Mouse (Mus musculus): Measurements from ENCODE around the gene P2ry12.

DNA sequence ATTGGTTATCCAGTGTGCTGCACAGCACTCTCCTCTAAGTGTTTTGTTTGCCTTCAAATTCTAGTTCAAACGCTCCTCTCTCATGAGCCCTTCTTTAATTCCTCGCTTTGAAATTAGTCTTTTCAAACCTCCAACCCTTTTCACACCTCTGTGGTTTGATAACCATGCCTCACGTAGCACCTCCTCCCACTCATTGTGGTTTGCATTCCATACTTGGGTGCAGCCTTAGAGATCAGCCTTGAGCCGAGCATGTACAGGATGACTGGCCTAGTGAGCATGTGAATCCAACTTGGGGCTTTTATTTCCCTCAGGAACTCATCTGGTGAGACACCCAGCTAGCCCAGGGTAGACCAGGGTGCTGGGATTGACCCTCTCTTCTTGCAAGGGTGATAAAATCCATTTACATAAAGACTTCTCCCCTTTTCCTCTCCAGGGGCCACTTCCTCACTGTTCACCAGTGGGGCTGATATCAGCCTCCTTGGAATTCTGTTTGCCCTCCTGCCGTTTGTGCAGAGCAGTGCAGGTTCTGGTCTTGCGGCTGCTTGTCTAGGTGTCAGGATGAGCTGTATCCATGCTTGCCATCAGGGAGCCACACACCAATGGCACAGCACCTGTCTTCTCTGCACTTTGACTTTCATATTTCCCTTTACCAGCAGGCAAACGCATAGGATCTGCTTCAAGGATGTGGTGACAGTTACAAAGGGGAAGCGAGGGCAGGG, 58.7 kb downstream of the P2ry12 start:
- TF ChIP-seq CTCF (IDR thresholded peaks at IDR 0.05; ENCODE audit: low read depth, low read length) (no peak), POLR2A (IDR thresholded peaks at IDR 0.05; ENCODE audit: insufficient read depth, low read length) (no peak)
